Mouse (Mus musculus) liver (tissue): ENCODE data around the gene Napepld.
A peak's percentile ranks its signal among the peaks of the same experiment; 100 is the strongest.
"Not testable (repeated sequence)": the region's sequence is repeated elsewhere in the genome, so short reads cannot be mapped to it uniquely, and the experiment has no call there.

Experiments used
- DNase-seq: peaks from one replicate; pipeline ENCODE4 v3.0.0-alpha.2; 2020; ENCODE audit warnings: mixed read lengths

Gene Napepld

GRCm38 (mm10) chr5:21702873-21703475 is 1.8 kb upstream of the Napepld start:
- DNase-seq, result no peak

- no peak for DNase-seq
Observed at GRCm38 (mm10) chr5:21702009-21702364, 791 bp upstream of the Napepld start.

- no peak for DNase-seq
Observed at GRCm38 (mm10) chr5:21700934-21701333, 262 bp downstream of the Napepld start.

GRCm38 (mm10) chr5:21700272-21700821 is 849 bp downstream of the Napepld start:
- DNase-seq, result no peak

- not testable (repeated sequence) for DNase-seq
Observed at GRCm38 (mm10) chr5:21699555-21699954, 1.6 kb downstream of the Napepld start.

GRCm38 (mm10) chr5:21694854-21695490 is 6.2 kb downstream of the Napepld start:
- DNase-seq, result no peak

- no peak for DNase-seq
Observed at GRCm38 (mm10) chr5:21693372-21693870, 7.8 kb downstream of the Napepld start.

GRCm38 (mm10) chr5:21692230-21692629 is 9.0 kb downstream of the Napepld start:
- no peak for DNase-seq

- DNase-seq, result no peak
Observed at GRCm38 (mm10) chr5:21687042-21687441, 14.2 kb downstream of the Napepld start.

GRCm38 (mm10) chr5:21685001-21685400 is 16.2 kb downstream of the Napepld start:
- no peak for DNase-seq

GRCm38 (mm10) chr5:21683811-21684210 is 17.4 kb downstream of the Napepld start:
- DNase-seq, result no peak

GRCm38 (mm10) chr5:21680940-21681339 is 20.3 kb downstream of the Napepld start:
- no peak for DNase-seq

- no peak for DNase-seq
Observed at GRCm38 (mm10) chr5:21680029-21680428, 21.2 kb downstream of the Napepld start.

GRCm38 (mm10) chr5:21678363-21678762 is 22.8 kb downstream of the Napepld start:
- no peak for DNase-seq

GRCm38 (mm10) chr5:21677939-21678338 is 23.3 kb downstream of the Napepld start:
- no peak for DNase-seq

GRCm38 (mm10) chr5:21675494-21675893 is 25.7 kb downstream of the Napepld start:
- DNase-seq, result no peak

- DNase-seq, result no peak
Observed at GRCm38 (mm10) chr5:21675019-21675418, 26.2 kb downstream of the Napepld start.

- DNase-seq, result no peak
Observed at GRCm38 (mm10) chr5:21673742-21674141, 27.5 kb downstream of the Napepld start.

GRCm38 (mm10) chr5:21672812-21673635 is 28.2 kb downstream of the Napepld start:
- DNase-seq, result peak; percentile 76

- no peak for DNase-seq
Observed at GRCm38 (mm10) chr5:21669307-21669706, 31.9 kb downstream of the Napepld start.

- no peak for DNase-seq
Observed at GRCm38 (mm10) chr5:21667191-21668137, 33.7 kb downstream of the Napepld start.

- no peak for DNase-seq
Observed at GRCm38 (mm10) chr5:21663081-21663480, 38.1 kb downstream of the Napepld start.
